Mouse (Mus musculus): ENCODE measurements at regions not wholly inside any gene's neighbourhood (a gene's known extent, or its start where the extent isn't known, plus 50 kb on each side); places are given as distances from the start of the nearest gene placed in this dataset.

- DNase-seq (ENCODE audit: low read depth, low spot score): no peak
Observed at GRCm38 (mm10) chr16:84100444-84100843, 414.5 kb upstream of the A730009L09Rik start.

- no peak for DNase-seq (ENCODE audit: low read depth, low spot score)
Observed at GRCm38 (mm10) chr16:84111610-84112009, 403.3 kb upstream of the A730009L09Rik start.

- DNase-seq (ENCODE audit: low read depth, low spot score): no peak
Observed at GRCm38 (mm10) chr16:84117556-84117955, 397.4 kb upstream of the A730009L09Rik start.

DNA sequence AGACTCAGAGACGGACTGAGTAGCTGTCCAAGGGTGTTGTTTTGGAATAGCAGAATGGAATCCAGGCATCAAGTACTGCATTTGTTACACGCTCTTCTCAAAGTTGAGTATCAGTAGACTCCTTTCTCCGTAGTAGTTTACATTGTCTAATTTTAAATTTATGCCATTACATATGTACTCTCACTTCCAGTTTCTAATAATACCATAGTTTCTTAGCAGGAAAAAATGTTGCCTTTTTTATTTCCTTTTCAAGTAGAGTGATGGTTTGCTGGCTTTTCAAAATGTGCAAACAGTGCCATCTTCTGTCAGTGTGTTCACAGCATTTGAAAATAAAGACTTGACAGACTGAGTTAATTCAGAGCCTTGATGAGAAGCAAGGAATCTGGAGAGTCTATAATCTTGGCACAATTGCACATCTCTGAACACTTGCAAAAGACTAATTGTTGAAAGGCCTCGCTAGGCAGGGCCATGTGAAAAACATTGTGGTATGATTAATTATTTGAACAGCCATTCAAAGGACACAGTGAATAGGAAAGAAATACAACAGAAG is 379.2 kb upstream of the A730009L09Rik start:
- DNase-seq (ENCODE audit: low read depth, low spot score): peak; percentile 5

- no peak for DNase-seq (ENCODE audit: low read depth, low spot score)
Observed at GRCm38 (mm10) chr16:84151872-84152271, 363.0 kb upstream of the A730009L09Rik start.

DNA sequence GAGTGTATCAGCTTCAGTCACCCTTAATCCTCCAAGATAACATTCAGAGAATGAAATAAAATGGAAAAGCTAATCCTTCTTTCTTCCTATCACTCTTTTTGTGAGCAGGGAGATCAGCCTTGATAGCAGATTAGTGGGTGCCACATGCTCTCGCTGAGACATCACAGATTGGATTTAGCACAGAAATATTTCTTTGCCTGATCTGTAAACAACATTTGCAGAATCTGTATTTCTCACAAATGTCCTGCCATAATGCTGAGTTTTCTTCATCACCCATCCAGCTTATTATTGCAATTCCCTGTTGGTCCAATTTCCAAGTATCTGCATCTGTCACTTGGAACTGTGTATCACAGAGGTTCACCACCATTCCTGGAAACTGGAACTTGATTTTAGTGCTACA is 342.8 kb upstream of the A730009L09Rik start:
- DNase-seq (ENCODE audit: low read depth, low spot score): no peak

Data from embryo, embryonic 11.5 days (tissue).